In the genomic region with DNA sequence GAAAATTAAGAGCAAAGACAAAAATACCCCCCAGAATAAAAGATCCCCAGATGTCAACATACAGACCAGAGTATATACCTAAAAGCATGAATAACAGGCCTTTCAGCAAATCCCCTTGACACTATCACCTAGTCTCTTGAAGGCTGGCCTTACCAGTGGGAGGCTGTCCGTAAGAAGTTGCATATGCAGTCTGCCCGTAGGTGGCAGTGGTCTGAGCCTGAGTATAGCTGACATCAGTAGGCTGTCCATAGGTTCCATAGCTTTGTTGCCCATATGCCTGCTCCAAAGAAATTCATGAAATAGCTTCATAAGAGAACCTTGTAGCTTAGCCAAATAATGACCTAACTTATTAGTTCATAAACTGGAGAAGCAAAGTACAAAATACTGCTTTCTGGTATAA, we compare ENCODE assay signal across 14 mouse cellular contexts. TPM values are rescaled to one million over a fixed set of nuclear protein-coding genes. Genes with fewer than 3 reads are reported as not detected.
DNase-seq lines count a peak whose midpoint lies in the region; ATAC-seq and TF ChIP-seq lines count a peak whose summit lies in the region.
"Had no signal": no experiment of that assay in that cellular context is flagged by ENCODE, and none has a peak within 500 bp of the region (broad histone marks: within the 10 kb centered on the region; RNA-seq: fewer than 3 reads in every experiment).

No protein-coding gene starts in this region.

- H3K27me3 ChIP-seq in liver, embryonic 15.5 days = no peaks in the 10 kb centered on the region
- no peaks in the 10 kb centered on the region for H3K27me3 ChIP-seq in liver, embryonic 12.5 days (replicated peaks)
- H3K27me3 ChIP-seq: heart, embryonic 15.5 days; limb, embryonic 15.5 days had no signal

- no peaks in the 10 kb centered on the region for H3K9me3 ChIP-seq in liver, embryonic 15.5 days (replicated peaks)
- no peaks in the 10 kb centered on the region for H3K9me3 ChIP-seq in liver, embryonic 12.5 days (replicated peaks)
- H3K9me3 ChIP-seq: heart, embryonic 15.5 days; limb, embryonic 15.5 days had no signal

- TF ChIP-seq POLR2A in cortical plate, adult 2 months (IDR thresholded peaks at IDR 0.05; ENCODE audit: extremely low read depth, insufficient read depth, low read length) = no peak

- DNase-seq in gastrocnemius, adult 2 months = no peak
- no peak for DNase-seq in gastrocnemius, postnatal 36 days
- DNase-seq in yolk sac, embryonic 10.5 days (ENCODE audit: low spot score) = no peak
- no peak for DNase-seq in spleen, postnatal 10 days (ENCODE audit: low spot score in 2 of 2)
- DNase-seq: adrenal gland, postnatal 10 days; cerebellum, postnatal 14 days; kidney, postnatal 14 days; right cerebral cortex, adult 18-20 months had no signal

- 0 out of 2 replicates have a peak, but pooled peaks have one; percentile 32 for ATAC-seq in liver, embryonic 15.5 days (ENCODE audit: insufficient read depth)
- ATAC-seq in liver, embryonic 12.5 days = no peak
- ATAC-seq in neutrophil, adult 5-6 weeks (ENCODE audit: extremely low read depth, insufficient number of reproducible peaks, low FRiP score, poor library complexity, severe bottlenecking) = 0 out of 2 replicates have a peak, but pooled peaks have one; percentile 30

- 46% methylated on average over 2 of the region's 2 CpGs for WGBS in liver, embryonic 15.5 days (ENCODE audit: insufficient replicate concordance)
- 73% methylated on average over 2 of the region's 2 CpGs for WGBS in liver, embryonic 12.5 days (ENCODE audit: insufficient replicate concordance)

- TF ChIP-seq CTCF in gastrocnemius, adult 2 months (IDR thresholded peaks at IDR 0.05) = peak; percentile 31; the same call in 1 of the 2 replicates
- peak; percentile 13; the same call in 1 of the 2 replicates for TF ChIP-seq CTCF in cortical plate, adult 2 months (IDR thresholded peaks at IDR 0.05; ENCODE audit: extremely low read depth, insufficient read depth, low read length)

- no peak overlapping the region for H3K27ac ChIP-seq in gastrocnemius, adult 2 months
- H3K27ac ChIP-seq in liver, embryonic 15.5 days (replicated peaks) = no peak overlapping the region
- H3K27ac ChIP-seq in liver, embryonic 12.5 days = no peak overlapping the region
- no peak overlapping the region for H3K27ac ChIP-seq in cortical plate, adult 2 months (ENCODE audit: insufficient read depth, low read length)
- H3K27ac ChIP-seq: heart, embryonic 15.5 days; limb, embryonic 15.5 days had no signal

- no peak overlapping the region for H3K9ac ChIP-seq in liver, embryonic 15.5 days
- H3K9ac ChIP-seq in liver, embryonic 12.5 days = no peak overlapping the region
- H3K9ac ChIP-seq: heart, embryonic 15.5 days; limb, embryonic 15.5 days had no signal

- peaks cover 81% of the 10 kb centered on the region for H3K36me3 ChIP-seq in liver, embryonic 15.5 days (replicated peaks)
- H3K36me3 ChIP-seq in liver, embryonic 12.5 days = peaks cover 88% of the 10 kb centered on the region

- H3K4me2 ChIP-seq in liver, embryonic 15.5 days = no peak overlapping the region
- no peak overlapping the region for H3K4me2 ChIP-seq in liver, embryonic 12.5 days
- H3K4me2 ChIP-seq: heart, embryonic 15.5 days; limb, embryonic 15.5 days had no signal

- H3K4me1 ChIP-seq in liver, embryonic 15.5 days (replicated peaks) = peaks cover 26% of the 10 kb centered on the region
- H3K4me1 ChIP-seq in liver, embryonic 12.5 days = peaks cover 22% of the 10 kb centered on the region
- H3K4me1 ChIP-seq in cortical plate, adult 2 months (ENCODE audit: control insufficient read depth, insufficient read depth, low read length) = no peaks in the 10 kb centered on the region; the same call in 1 of the 2 replicates

- H3K4me3 ChIP-seq in gastrocnemius, adult 2 months = no peak overlapping the region
- no peak overlapping the region for H3K4me3 ChIP-seq in liver, embryonic 15.5 days (replicated peaks)
- H3K4me3 ChIP-seq in liver, embryonic 12.5 days = no peak overlapping the region
- H3K4me3 ChIP-seq in cortical plate, adult 2 months (ENCODE audit: insufficient read depth, low read length) = no peak overlapping the region
- H3K4me3 ChIP-seq: heart, embryonic 15.5 days; limb, embryonic 15.5 days had no signal

- intact Hi-C loops in gastrocnemius, adult 2 months (cut with DNase I) = no loop called here
- intact Hi-C loops in gastrocnemius, postnatal 36 days (cut with DNase I) = no loop called here

RNA-seq across cellular contexts. Expression of a gene that starts 7.0 kb away (rescaled TPM):
- total RNA-seq in gastrocnemius, adult 2 months (2021) = 10 to 100 TPM; 24.1 to 32.1 TPM
- 10 to 100 TPM; 24.4 to 26.0 TPM for total RNA-seq in gastrocnemius, postnatal 36 days (2021)
- polyA plus RNA-seq in liver, embryonic 15.5 days (2015; fragmentation: Nextera tagmentation; extraction: Ambion mirVana) = 12.0 and 13.4 TPM in 2 replicates
- 19.0 and 22.9 TPM in 2 replicates for polyA plus RNA-seq in liver, embryonic 12.5 days (2016; fragmentation: Nextera tagmentation; extraction: Ambion mirVana)
- 32.3 and 34.4 TPM in 2 replicates for polyA plus RNA-seq in cortical plate, adult 2 months (2012; rRNA removed)
- total RNA-seq in neutrophil, adult 5-6 weeks (2017) = 4.3 and 5.2 TPM in 2 replicates

RNA-seq across cellular contexts. Expression of a gene that starts 7.4 kb away (rescaled TPM):
- total RNA-seq in gastrocnemius, adult 2 months (2021) = 10 to 100 TPM; 79.3 to 86.5 TPM
- total RNA-seq in gastrocnemius, postnatal 36 days (2021) = 10 to 100 TPM; 70.7 to 92.0 TPM
- 255 and 279 TPM in 2 replicates for polyA plus RNA-seq in liver, embryonic 15.5 days (2015; fragmentation: Nextera tagmentation; extraction: Ambion mirVana)
- polyA plus RNA-seq in liver, embryonic 12.5 days (2016; fragmentation: Nextera tagmentation; extraction: Ambion mirVana) = 432 and 434 TPM in 2 replicates
- polyA plus RNA-seq in cortical plate, adult 2 months (2012; rRNA removed) = 345 and 350 TPM in 2 replicates
- total RNA-seq in neutrophil, adult 5-6 weeks (2017) = 573 and 592 TPM in 2 replicates

RNA-seq across cellular contexts. Expression of a gene that starts 26.6 kb away (rescaled TPM):
- 1 to 10 TPM; 3.6 to 5.0 TPM for total RNA-seq in gastrocnemius, adult 2 months (2021)
- 1 to 10 TPM; 3.9 to 4.9 TPM for total RNA-seq in gastrocnemius, postnatal 36 days (2021)
- 12.1 and 16.8 TPM in 2 replicates for polyA plus RNA-seq in liver, embryonic 15.5 days (2015; fragmentation: Nextera tagmentation; extraction: Ambion mirVana)
- 35.2 and 37.5 TPM in 2 replicates for polyA plus RNA-seq in liver, embryonic 12.5 days (2016; fragmentation: Nextera tagmentation; extraction: Ambion mirVana)
- 91.6 and 98.8 TPM in 2 replicates for polyA plus RNA-seq in cortical plate, adult 2 months (2012; rRNA removed)
- total RNA-seq in neutrophil, adult 5-6 weeks (2017) = 7.0 and 9.5 TPM in 2 replicates

RNA-seq across cellular contexts. Expression of a gene that starts 33.8 kb away (rescaled TPM):
- not detected for total RNA-seq in gastrocnemius, adult 2 months (2021)
- under 1 TPM in 1 of 2 experiments, not detected in 1; 0.28 TPM for total RNA-seq in gastrocnemius, postnatal 36 days (2021)
- polyA plus RNA-seq in liver, embryonic 15.5 days (2015; fragmentation: Nextera tagmentation; extraction: Ambion mirVana) = 0.25 and 0.33 TPM in 2 replicates
- 0.77 and 1.1 TPM in 2 replicates for polyA plus RNA-seq in liver, embryonic 12.5 days (2016; fragmentation: Nextera tagmentation; extraction: Ambion mirVana)
- 83.2 and 86.6 TPM in 2 replicates for polyA plus RNA-seq in cortical plate, adult 2 months (2012; rRNA removed)
- 1.6 and 1.9 TPM in 2 replicates for total RNA-seq in neutrophil, adult 5-6 weeks (2017)
